Mouse (Mus musculus): ENCODE measurements at regions not wholly inside any gene's neighbourhood (a gene's known extent, or its start where the extent isn't known, plus 50 kb on each side); places are given as distances from the start of the nearest gene placed in this dataset.
"Not testable (repeated sequence)": the region's sequence is repeated elsewhere in the genome, so short reads cannot be mapped to it uniquely, and the experiment has no call there.

DNA sequence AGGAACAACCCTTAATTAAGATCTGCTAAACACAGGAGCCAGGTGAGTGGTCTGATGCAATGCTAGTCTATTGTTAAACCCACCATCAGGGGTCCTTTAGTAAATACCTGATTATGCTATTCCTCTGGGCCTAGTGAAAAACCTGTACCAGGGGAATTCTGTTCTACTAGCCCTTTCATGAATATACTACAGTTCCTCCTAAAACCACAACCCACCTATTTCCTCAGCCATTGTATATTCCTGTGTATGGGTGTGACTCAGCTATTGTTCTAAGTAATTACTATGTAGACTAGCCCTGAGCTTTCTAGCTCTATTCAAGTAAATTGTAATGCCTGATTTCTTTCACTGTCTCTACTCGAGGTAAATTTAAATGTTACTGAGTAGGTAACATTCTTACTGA lies 57.0 kb upstream of the Egfem1 start:
- not testable (repeated sequence) for H3K4me3 ChIP-seq (ENCODE audit: insufficient read depth, low read depth, low read length); H3K36me3 ChIP-seq (ENCODE audit: control insufficient read depth, insufficient read depth, low read length); H3K27ac ChIP-seq (ENCODE audit: insufficient read depth, low read depth, low read length); DNase-seq; H3K4me1 ChIP-seq (ENCODE audit: control insufficient read depth, insufficient read depth, low read length); H3K27me3 ChIP-seq (replicated peaks; ENCODE audit: control insufficient read depth, insufficient read depth, low read length)
- 49% methylated on average over 1 of the region's 1 CpGs for WGBS

DNA sequence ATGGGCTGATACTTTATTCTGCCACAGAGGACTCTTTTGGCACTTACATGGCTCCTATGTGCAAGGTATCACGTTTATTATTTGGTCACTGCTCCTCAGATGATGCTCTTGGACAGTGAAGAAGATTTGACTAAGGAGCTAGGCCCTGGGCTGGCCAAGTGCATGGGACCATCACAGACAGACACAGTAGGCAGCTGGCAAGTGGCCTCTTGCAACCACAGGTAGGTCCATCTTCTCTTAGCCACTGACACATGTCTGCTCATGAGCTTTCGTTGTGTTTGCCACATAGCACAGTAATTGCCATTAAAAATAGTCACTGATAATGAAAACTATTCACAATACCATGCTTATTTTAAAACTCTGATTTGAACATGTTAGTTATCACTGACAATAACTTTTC lies 54.1 kb upstream of the Egfem1 start:
- Histone ChIP-seq H3K4me3 (ENCODE audit: insufficient read depth, low read depth, low read length) (no peak overlapping the region), H3K36me3 (ENCODE audit: control insufficient read depth, insufficient read depth, low read length) (no peaks in the 10 kb centered on the region), H3K4me1 (ENCODE audit: control insufficient read depth, insufficient read depth, low read length) (no peaks in the 10 kb centered on the region), H3K27me3 (replicated peaks; ENCODE audit: control insufficient read depth, insufficient read depth, low read length) (no peaks in the 10 kb centered on the region), H3K27ac (ENCODE audit: insufficient read depth, low read depth, low read length) (no peak overlapping the region)
- TF ChIP-seq POLR2A (IDR thresholded peaks at IDR 0.05; ENCODE audit: low read depth, low read length) = no peak
- no peak for TF ChIP-seq CTCF (conservative IDR thresholded peaks at IDR 0.05; ENCODE audit: insufficient read depth, insufficient read length, low read depth, low read length)
- no peak for DNase-seq
- 75% methylated on average over 2 of the region's 2 CpGs for WGBS

DNA sequence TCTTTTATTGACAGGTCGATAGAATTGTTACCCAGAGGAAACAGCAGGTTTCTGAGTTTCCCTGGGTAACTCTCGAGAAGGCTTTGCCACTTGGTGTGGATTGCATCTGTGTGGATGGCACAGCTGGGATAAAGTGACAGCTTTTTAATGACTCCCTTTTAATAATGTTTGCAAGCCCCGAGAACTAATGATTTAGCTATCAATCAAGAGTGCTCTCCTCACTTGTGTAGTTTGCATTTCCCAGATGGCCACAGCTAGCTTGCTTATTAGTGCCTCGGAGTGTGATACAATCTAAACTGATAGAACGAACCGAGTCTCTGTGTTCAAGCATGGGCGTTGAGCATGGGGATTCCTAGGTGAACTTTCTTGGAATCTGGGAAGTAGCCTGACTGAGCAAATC lies 51.0 kb upstream of the Egfem1 start:
- WGBS = 56% methylated on average over 7 of the region's 7 CpGs
- TF ChIP-seq POLR2A (IDR thresholded peaks at IDR 0.05; ENCODE audit: low read depth, low read length) = no peak
- no peak for TF ChIP-seq CTCF (conservative IDR thresholded peaks at IDR 0.05; ENCODE audit: insufficient read depth, insufficient read length, low read depth, low read length)
- Histone ChIP-seq H3K27ac (ENCODE audit: insufficient read depth, low read depth, low read length) (no peak overlapping the region), H3K4me3 (ENCODE audit: insufficient read depth, low read depth, low read length) (no peak overlapping the region), H3K27me3 (replicated peaks; ENCODE audit: control insufficient read depth, insufficient read depth, low read length) (no peaks in the 10 kb centered on the region), H3K36me3 (ENCODE audit: control insufficient read depth, insufficient read depth, low read length) (no peaks in the 10 kb centered on the region), H3K4me1 (ENCODE audit: control insufficient read depth, insufficient read depth, low read length) (no peaks in the 10 kb centered on the region)
- no peak for DNase-seq

DNA sequence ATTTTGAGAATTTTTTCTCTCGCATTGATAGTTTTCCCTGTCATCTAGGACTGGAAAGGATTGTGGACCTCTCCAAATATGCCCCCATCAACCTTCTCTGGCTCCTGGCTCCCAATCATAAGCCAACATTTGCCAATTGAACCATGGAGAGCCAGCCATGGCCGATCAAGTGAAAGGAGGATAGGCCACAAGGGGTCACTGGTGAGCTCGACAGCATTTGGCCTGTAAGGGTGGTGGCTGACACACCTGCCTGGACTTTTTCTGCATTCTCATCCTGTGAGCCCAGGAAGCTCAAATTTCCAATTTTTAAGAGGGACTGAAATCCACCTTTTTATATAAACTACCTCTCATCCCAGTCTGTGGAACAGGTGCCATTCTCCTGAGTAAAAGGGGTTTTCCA lies 50.0 kb upstream of the Egfem1 start:
- peak; percentile 20 for DNase-seq

More for the DNA sequence above, 50.0 kb upstream of the Egfem1 start:
- WGBS = 38% methylated on average over 3 of the region's 3 CpGs
- H3K36me3 ChIP-seq (ENCODE audit: control insufficient read depth, insufficient read depth, low read length) = no peaks in the 10 kb centered on the region
- no peaks in the 10 kb centered on the region for H3K27me3 ChIP-seq (replicated peaks; ENCODE audit: control insufficient read depth, insufficient read depth, low read length)
- no peak overlapping the region for H3K4me3 ChIP-seq (ENCODE audit: insufficient read depth, low read depth, low read length)
- no peak overlapping the region for H3K27ac ChIP-seq (ENCODE audit: insufficient read depth, low read depth, low read length)
- TF ChIP-seq CTCF (conservative IDR thresholded peaks at IDR 0.05; ENCODE audit: insufficient read depth, insufficient read length, low read depth, low read length) (peak; percentile 63), POLR2A (IDR thresholded peaks at IDR 0.05; ENCODE audit: low read depth, low read length) (no peak)
- no peaks in the 10 kb centered on the region for H3K4me1 ChIP-seq (ENCODE audit: control insufficient read depth, insufficient read depth, low read length)

Data from kidney, adult 2 months (tissue).